Mouse (Mus musculus): ENCODE measurements around the gene Dscam.

The Dscam gene

DNA sequence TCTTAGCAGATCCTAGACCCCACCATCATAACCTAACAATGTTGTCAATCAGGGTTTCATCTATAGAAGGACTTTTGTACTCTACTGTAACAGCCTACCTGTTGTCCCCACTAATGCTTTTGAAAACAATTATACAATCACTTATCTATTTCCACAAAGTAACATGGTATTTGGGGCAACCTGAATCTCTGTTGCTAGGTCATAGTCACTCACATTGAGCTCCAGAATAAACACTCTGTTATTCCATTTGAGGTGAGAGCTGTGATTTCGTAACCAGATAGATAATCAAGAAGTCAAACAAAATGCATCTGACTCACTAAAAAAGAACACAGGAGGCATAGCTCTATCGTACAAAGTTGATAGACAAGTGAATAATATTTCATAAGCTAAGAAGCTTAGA, 226.9 kb downstream of the Dscam start:
- no peak for DNase-seq (ENCODE audit: low spot score in 2 of 2)

DNA sequence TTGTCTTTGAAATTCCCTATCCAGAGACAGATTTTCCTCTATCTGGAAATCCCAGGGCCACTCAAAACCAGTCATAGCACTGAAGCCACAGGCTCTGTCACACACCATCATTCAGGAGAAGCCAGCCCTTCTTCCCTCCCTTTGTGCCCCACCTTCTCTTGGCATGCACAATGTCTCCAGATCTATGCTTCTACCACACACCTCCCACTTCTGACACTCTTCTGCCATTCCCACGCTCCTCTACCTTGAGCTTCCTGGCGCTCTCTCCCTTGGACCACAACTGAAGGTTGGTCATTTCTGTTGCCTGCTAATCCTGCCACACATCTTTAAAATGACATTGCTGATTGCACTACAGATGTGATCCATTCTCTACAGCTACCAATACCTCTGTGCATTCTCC, 235.8 kb downstream of the Dscam start:
- DNase-seq (ENCODE audit: low spot score in 2 of 2) = no peak

DNA sequence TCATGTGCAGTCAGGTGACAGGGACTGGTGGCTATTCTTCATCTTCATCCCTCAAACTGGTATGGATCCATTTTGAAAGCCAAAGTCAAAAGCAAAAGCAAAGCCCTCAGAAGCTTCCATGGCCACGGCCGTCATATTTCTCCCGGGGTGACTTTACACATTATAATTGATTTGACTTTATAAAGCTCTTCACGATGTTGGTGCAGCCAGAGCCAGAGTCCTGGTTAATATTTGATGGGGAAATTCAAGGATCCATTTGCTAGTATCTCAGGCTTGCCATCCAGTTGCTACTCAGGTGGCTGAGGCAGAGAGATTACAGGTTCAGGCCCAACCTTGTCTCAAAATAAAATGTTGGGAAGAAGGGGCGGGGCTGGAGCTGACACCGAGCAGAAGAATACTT, 238.3 kb downstream of the Dscam start:
- DNase-seq (ENCODE audit: low spot score in 2 of 2) = no peak

DNA sequence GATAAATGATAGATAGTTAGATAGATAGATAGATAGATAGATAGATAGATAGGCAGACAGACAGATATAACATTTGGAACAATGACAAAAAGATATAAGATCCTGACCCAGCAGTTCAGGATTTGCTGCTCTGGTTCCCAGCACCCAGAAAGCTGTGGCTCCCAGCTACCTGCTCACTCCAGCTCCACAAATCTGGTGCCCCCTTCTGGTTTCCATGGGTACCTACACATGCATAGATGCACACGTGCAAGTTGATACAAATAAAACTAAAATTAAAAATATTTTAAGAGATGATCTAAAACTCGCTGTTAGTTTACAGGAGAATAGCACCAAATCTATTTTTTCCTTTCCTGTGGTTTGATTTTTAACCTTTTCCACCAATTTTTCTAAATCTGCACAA, 238.8 kb downstream of the Dscam start:
- no peak for DNase-seq (ENCODE audit: low spot score in 2 of 2)

DNA sequence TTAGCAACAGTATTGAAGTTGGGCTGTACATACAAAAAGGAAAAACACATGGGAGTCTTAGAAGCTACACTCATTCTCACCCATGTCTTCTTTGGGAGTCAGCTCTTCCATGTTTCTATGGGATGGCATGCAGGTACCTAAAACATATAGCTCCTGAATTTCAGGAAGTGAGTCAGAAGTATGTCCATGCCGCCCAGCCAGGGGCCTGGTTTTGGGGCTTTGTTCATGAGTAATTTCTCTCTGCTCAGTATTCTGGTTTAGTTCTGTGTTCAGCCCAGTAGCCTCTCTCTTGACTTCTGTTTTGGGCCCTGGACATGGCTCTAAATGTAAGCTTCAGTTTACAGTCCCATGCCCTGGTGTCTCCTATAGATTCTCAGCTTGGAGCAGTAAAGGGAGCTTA, 242.5 kb downstream of the Dscam start:
- no peak for DNase-seq (ENCODE audit: low spot score in 2 of 2)

DNA sequence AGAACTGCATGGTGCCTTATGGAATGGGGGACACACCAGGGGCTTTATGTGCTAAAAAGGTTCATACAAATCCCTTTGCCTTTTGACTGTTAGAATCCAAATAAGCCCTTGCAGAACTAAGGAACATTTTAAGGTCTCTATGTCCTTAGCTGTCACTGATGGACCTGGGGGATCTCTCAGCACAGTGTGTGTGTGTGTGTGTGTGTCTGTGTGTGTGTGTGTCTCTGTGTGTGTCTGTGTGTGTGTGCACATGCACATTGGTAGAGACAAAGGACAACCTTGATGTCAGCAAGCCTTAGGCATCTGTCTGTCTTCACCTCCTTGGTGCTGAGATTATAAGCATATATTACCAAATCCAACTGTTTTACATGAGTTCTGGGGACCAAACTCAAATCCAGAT, 243.1 kb downstream of the Dscam start:
- DNase-seq (ENCODE audit: low spot score in 2 of 2) = no peak

DNA sequence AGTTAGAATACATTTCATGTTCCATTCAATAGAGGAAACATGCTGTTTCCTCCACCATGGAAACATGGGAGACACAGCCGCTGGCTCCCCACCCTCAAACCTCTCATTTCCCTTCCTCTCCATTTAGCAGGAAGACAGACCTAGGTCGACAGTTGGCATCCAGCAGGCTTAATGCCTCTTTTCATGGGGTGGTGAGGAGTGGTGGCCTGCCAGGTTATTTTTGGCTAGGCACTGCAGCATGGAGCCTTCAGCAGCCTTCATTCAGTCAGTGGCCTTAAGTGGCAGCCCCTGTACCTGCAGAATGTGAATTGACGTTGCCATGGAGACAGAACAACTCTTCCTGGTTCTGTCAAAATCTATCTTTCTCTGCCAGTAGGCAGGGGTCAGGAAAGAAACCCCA, 243.6 kb downstream of the Dscam start:
- DNase-seq (ENCODE audit: low spot score in 2 of 2) = no peak

DNA sequence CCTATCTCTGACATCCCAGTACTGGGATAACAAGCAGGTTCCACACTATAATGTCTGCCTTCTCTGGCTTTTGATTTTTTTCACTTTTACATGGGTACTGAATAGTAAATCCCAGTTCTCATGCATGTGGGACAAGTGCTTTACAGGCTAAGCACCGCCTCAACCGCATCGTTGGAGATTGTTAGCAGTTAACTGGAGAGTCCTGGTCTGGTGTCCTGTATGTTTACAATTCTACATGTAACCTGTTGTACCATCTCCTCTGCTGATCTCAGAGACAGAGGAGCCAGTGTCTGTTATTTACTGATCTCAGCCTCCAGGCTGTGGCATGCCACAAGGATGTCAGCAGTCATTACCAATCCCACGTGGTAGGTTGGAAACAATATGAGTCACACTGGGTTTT, 246.6 kb downstream of the Dscam start:
- no peak for DNase-seq (ENCODE audit: low spot score in 2 of 2)

DNA sequence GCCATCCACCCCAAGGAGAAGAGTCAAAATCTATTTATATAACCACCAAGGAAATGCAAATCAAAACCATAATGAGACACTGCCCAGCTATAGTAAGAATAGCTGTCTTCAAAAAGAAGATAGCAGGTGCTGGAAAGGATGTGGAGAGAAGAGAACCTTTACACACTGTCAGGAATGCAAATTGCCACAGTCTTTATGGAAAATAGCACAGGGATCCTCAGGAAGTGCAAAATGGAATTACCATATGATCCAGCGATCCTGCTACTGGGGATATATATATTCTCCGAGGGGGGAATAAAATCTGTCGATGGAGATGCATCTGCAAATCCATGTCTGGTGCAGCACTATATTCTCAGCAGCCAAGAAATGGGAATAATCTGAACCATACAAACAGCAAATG, 256.1 kb downstream of the Dscam start:
- no peak for DNase-seq (ENCODE audit: low spot score in 2 of 2)

DNA sequence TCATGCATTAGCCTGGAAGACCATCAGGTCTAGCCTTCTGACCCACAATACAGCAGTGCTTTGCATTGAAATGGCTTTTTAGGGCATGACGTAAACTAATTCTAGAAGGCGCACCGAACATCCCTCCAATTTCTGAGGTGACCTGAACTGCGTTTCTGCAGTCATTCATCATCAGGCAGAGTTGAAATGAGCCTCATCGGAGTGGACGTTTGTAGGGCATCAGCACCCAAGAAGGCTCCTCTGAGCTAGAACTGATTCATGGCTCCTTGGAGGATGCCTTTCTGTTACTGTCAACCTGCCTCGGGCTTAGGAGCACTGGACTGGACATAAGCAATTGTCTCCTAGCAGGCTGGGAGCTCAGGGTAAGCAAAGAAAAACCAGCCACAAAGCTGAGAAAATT, 257.7 kb downstream of the Dscam start:
- DNase-seq (ENCODE audit: low spot score in 2 of 2) = no peak

DNA sequence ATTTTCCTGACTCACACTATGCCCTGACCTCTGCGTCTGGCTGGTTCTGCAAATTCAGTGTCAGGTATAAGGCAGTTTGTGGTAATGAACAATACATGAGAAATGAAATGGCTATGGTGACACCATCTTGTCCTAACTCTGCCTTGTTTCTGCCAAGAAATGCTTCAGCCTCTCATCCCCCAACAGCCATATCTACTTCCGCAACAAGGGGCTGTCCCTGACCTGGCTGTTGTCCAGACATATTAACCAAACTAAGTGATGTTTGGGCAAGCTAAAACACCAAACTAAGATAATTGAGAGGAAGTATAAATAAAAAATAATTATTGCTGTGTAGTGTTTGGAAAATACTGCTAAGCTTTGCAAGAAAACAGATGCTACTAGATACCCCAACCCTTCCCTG, 258.4 kb downstream of the Dscam start:
- DNase-seq (ENCODE audit: low spot score in 2 of 2) = no peak

DNA sequence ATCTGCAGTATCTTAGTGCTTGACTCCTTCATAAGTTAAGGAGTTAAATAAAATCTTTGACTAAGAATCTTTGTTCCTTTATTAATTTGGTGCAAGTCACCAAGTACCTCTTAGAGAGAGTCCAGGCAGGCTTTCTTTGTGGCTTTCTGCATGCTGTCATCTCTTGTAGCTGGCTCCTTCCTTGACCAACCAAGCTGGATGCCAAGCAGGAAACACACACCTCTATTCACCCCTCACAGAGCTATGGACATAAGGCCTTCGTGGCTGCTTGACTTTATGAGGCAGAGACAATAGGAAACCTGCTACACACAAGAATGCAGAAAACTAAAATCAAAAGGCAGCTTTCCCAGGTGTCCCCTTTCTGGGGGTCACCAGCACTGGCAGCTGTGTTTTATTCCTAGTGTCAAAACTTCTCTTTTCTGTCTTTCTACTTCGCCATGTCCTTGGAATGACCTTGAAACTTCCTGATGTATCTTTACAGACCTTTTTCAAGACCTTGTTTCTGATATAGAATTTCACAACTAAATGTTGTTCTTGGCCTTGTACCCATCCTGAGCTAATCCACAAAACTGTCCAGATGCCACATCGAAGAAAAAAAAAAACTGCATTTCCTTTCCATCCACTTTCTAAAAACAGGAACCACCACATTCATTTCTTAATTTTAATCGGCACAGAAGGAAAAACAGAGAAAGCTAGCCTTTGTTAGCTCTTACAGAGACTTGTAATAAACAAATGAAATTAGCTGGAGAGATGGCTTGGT, 260.0 kb downstream of the Dscam start:
- DNase-seq (ENCODE audit: low spot score in 2 of 2) = no peak

DNA sequence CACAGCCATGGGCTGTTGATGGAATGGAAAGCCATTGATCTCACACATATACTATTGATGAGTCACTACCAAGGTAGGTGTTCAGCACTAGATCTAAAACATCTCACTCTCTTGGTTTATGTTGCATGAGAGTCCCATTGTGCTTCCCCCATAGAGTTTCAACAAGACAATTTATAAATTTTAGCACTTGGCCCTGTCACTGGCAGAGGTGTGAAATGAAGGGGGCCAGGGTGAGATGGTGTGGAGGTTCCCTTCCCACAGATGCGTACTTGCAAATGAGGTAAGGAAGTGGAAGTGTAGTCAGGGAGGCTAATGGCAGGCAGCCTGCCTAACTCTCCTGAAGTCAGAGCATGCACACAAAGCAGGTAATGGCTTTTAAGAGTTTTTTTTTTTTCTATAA, 262.7 kb downstream of the Dscam start:
- DNase-seq (ENCODE audit: low spot score in 2 of 2) = peak; percentile 30 to 43

DNA sequence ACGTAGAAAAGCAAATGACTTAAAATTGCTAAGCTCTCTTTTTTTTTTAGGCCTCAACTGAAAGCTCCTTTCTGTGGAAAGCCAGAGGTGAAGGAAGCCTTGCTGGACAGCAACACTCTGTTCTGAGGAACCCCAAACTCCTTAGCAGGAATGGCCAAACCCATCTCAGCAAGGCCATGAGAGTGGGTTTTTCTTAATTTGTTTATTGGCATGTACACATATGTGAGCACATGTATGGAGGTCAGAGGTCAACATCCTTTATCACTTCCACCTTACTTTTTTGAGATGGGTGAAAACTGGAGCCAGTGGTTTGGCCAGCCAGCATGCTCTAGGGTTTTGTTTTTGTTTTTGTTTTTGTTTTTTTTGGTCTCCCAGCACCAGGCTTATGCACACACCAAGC, 263.5 kb downstream of the Dscam start:
- DNase-seq (ENCODE audit: low spot score in 2 of 2) = no peak

DNA sequence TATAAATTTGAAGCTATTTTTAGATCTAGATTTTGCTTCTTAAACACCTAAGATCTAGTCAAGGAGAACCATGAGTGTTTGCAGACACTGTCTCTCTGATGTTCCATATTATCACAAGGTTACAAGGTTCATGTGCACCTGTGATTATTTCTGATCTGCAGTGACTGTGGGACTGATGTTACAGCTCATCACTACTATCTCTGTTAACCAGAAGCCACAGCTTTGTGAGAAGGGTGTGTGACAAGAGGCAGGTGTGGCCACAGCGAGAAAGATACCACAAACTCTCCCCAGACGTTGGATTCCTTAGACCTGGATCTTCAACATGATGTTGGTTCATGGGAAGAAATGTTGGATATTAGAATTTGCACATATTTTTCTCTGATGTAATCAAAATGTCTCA, 263.9 kb downstream of the Dscam start:
- no peak for DNase-seq (ENCODE audit: low spot score in 2 of 2)

DNA sequence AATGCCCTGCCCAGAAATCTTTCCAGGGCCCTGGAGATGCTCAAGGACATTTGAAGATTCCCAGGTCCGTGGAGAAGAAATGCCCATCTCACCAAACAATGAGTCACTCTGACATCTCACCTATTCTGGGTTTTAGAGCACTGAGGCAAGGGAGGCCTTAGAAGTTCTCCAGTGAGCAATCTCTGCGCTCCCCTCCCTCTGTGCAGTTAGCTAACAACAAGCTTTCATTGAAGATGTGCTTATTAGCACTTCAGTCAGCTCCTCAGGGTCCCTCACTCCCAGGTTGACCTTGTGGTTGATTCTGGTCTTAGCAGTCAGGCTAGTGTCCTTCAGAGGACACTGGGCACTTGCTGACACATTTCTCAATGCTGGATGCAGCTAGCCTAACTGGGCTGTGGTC, 265.8 kb downstream of the Dscam start:
- DNase-seq (ENCODE audit: low spot score in 2 of 2) = no peak

DNA sequence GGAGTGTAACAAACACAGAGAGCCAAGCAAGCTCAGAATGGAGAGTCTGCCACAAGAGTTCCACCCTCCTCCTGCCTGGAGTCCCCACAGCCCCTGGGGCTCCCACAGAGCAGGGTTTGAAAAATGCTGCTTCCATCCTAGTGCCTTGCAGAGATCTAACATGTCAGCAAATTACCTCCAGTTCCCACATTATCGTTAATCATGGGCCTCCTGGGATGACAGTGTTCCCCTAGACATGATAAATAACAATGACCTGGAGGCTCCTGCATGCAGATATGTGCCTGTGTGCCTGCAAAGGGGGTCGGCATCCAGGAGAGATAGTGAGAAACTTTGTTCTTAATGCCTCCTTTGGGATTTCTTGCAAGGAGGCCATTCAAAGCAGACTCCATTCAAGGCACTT, 266.2 kb downstream of the Dscam start:
- no peak for DNase-seq (ENCODE audit: low spot score in 2 of 2)

DNA sequence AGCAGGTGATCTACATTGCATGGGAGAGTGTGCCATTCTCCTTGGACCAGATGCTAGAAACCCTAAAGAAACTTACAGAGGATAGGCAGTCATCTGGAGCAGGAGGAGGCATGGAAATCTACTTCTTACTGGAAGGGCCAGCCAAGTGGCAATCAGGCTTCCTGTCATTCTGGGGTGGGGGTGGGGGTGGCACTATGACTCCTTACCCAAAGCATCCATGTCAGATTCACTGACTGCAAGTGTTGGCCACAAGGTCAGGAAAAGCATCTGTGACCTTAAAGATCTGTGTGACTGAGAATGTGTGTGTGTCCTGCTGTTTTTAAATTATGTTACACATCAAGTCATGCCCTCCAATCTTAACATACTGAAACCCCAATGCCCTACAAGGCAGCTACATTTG, 268.0 kb downstream of the Dscam start:
- DNase-seq (ENCODE audit: low spot score in 2 of 2) = no peak

DNA sequence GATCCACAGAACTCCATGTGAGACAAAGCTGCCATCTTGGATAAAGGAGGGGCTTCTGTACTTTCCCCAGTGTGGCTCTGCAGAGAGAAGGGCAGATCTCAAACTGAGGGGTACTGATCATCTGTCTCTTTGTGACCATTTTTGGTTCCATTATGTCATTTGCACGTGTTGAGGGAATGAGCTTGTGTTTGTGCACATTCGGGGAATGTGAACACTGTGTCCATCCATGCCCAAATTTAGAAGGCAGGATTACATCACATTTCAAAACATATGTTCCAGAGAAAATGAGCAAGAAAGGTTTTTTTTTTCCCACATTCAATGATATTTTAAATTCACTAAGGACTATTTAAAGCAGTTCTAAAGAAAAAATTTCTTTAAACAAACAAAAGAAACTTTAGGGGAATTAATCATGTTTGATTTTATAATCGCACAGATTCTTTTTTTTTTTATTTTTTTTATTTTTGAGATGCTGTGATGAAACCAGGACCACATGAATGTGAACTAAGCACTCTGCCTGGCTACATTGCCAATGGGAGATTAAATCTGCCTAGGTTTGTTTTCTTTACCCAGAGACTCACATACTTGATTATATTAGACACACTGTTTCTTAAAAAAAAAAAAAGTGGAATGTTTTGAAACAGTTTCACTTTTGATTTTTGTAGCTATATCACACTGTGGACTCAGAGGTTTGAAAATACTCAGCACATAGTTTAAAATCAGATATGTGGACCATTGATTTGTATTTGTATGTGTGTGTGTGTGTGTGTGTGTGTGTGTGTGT, 269.1 kb downstream of the Dscam start:
- no peak for DNase-seq (ENCODE audit: low spot score in 2 of 2)

DNA sequence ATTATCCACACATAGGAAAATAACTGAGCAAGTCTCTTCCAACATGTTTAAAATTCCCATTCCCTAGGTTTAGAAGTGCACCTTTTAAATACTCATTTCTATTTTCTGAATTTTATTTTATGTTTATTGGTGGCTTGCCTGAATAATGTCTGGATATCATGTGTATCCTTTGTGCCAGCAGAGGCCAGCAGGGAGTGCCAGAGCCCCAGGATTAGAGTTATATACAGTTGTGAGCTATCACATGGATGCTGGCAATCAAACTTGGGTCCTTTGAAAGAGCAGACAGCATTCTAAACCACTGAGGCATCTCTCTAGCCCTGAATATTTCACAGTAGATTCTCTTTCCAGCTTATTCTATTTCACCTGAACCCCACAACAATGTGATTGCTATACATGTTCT, 271.2 kb downstream of the Dscam start:
- no peak for DNase-seq (ENCODE audit: low spot score in 2 of 2)

DNA sequence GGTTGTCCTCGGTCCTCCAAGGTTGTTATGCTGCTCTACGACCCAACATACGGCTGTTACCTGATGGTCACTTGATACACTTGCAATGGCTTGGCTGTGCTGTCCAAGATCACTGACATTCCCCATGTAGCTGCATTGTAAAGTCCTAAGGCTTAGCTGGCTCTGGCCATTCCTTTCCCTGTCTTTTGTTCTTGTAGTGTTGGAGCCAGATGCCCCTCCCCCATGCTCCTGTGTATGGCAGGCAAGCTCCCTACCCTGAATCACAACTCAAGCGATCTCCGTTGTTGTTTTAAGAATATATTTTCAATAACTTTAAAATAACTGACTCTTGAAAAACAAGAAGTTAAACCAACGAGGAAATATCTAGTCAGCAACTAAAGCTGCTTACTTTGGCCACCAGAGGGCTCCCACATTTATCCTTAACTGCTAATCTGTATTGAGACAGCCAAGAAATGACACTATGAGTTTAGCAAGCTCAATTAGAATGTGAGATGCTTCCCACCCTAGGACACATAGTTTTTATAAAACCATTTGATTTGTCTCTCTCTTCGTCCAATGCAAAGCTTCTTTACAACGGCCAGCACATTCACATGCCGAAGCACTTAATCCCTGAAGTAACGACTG, 273.9 kb downstream of the Dscam start:
- no peak for DNase-seq (ENCODE audit: low spot score in 2 of 2)

DNA sequence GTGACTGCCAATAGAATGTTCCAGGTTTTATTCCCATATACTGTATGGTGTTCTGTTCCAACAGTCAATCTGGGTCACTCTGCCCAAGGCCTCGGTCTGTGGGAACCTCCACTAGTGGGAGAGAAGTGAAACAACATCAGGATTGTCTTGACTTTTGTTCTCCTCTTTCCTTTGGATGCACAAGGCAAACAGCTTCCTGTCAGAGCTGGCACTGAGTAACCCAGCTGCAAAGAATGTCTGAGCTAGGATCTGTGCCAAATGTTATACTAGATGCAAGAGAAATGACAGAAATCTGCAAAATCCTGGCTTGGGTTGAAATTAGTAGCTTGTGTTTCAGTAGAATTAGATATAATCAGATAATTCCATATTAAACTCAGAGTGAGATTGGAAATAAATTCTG, 282.5 kb downstream of the Dscam start:
- DNase-seq (ENCODE audit: low spot score in 2 of 2) = no peak

DNA sequence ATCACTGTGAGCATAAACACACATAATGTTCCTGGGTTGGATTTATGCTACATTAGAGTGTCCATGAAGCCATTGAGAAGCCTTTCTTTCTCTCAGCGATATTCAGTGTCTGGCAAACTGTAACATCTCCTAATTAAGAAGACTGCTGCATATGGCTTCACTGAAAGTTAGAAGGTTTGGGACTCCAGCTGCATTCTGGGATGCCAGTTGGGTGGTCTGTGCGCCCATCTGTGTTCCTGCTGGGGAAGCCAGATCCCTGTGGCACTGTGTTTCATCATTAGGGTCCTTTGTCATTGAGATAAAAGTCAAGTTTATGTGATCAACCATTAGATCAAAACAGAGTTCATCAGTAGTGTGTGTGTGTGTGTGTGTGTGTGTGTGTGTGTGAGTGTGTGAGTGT, 284.7 kb downstream of the Dscam start:
- DNase-seq (ENCODE audit: low spot score in 2 of 2) = no peak
